In the genomic region with DNA sequence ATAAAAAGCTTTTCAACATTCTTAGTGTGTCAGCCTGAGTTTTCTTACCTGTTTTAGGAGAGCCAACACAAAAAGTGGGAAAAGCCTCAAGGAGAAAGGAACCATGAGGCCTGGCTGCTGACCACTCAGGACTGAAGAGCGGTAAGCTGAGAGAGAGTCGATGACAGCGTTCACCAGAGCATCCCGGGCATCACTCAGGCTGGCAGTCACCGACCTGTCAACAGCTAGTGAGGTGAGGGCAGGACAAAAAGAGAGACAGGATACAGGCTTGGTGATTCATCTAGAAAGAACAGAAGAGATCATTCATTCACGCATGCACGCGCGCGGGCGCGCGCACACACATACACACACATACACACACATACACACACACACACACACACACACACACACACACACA, we compare ENCODE assay signal across 17 mouse cellular contexts. TPM values are rescaled to one million over a fixed set of nuclear protein-coding genes. Genes with fewer than 3 reads are reported as not detected.
DNase-seq lines count a peak whose midpoint lies in the region.
"Had no signal": no experiment of that assay in that cellular context is flagged by ENCODE, and none has a peak within 500 bp of the region (broad histone marks: within the 10 kb centered on the region; RNA-seq: fewer than 3 reads in every experiment).

No protein-coding gene starts in this region.

- H3K4me3 ChIP-seq in heart, embryonic 10.5 days: no peak overlapping the region

- H3K27ac ChIP-seq in heart, embryonic 10.5 days: no peak overlapping the region

- H3K4me1 ChIP-seq in heart, embryonic 10.5 days: no peaks in the 10 kb centered on the region

- peak; percentile 85 for DNase-seq in heart, adult 11 months
- no peak for DNase-seq in heart, postnatal 14 days
- DNase-seq in heart, embryonic 10.5 days (ENCODE audit: low spot score): peak; percentile 78
- DNase-seq in heart, postnatal 25 days (ENCODE audit: low spot score): no peak
- DNase-seq: adrenal gland, adult 2 months; adrenal gland, adult 8-10 months; adrenal gland, postnatal 10 days; adrenal gland, postnatal 14 days; adrenal gland, postnatal 25 days; adrenal gland, postnatal 36 days; B cell, adult 2 months; cerebellum, adult 11 months; cerebellum, adult 11-12 months; cerebellum, adult 18-20 months had no signal

- 73% methylated on average over 13 of the region's 13 CpGs for WGBS in heart, embryonic 10.5 days

- no peaks in the 10 kb centered on the region for H3K9me3 ChIP-seq in heart, embryonic 10.5 days
- H3K9me3 ChIP-seq: G1E had no signal

- no peaks in the 10 kb centered on the region for H3K27me3 ChIP-seq in heart, embryonic 10.5 days (ENCODE audit: insufficient read depth, poor library complexity, severe bottlenecking)
- H3K27me3 ChIP-seq: CH12.LX, Patski had no signal

- peaks cover 89% of the 10 kb centered on the region for H3K36me3 ChIP-seq in heart, embryonic 10.5 days

- intact Hi-C loops in heart, postnatal 14 days (cut with DNase I): no loop called here
- intact Hi-C loops in heart, postnatal 25 days (cut with DNase I): no loop called here

RNA-seq across cellular contexts. Expression of gene 0610009B22Rik, which starts 18.4 kb away (rescaled TPM):
- total RNA-seq in heart, postnatal 14 days (2021): 10 to 100 TPM; 35.8 to 37.3 TPM
- 61.4 and 67.7 TPM in 2 replicates for polyA plus RNA-seq in heart, embryonic 10.5 days (2016; fragmentation: Nextera tagmentation; extraction: Ambion mirVana)
- total RNA-seq in heart, postnatal 25 days (2021): 10 to 100 TPM; 35.1 to 36.7 TPM

RNA-seq across cellular contexts. Expression of gene D930048N14Rik, which starts 56.3 kb away (rescaled TPM):
- 1 to 10 TPM; 1.3 to 1.4 TPM for total RNA-seq in heart, postnatal 14 days (2021)
- 0.78 and 1.6 TPM in 2 replicates for polyA plus RNA-seq in heart, embryonic 10.5 days (2016; fragmentation: Nextera tagmentation; extraction: Ambion mirVana)
- total RNA-seq in heart, postnatal 25 days (2021): under 1 TPM; 0.50 to 0.68 TPM
- polyA plus RNA-seq: G1E had no signal

RNA-seq across cellular contexts. Expression of gene Sec24a, which starts 56.4 kb away (rescaled TPM):
- total RNA-seq in heart, postnatal 14 days (2021): 10 to 100 TPM; 18.3 to 18.4 TPM
- polyA plus RNA-seq in heart, embryonic 10.5 days (2016; fragmentation: Nextera tagmentation; extraction: Ambion mirVana): 14.3 and 15.0 TPM in 2 replicates
- total RNA-seq in heart, postnatal 25 days (2021): 10 to 100 TPM; 16.3 to 16.7 TPM

RNA-seq across cellular contexts. Expression of gene Sar1b, which starts 56.4 kb away (rescaled TPM):
- total RNA-seq in heart, postnatal 14 days (2021): 100 to 1,000 TPM in 1 of 2 experiments, 10 to 100 TPM in 1; 95.8 to 109 TPM
- 125 and 134 TPM in 2 replicates for polyA plus RNA-seq in heart, embryonic 10.5 days (2016; fragmentation: Nextera tagmentation; extraction: Ambion mirVana)
- 100 to 1,000 TPM; 128 to 129 TPM for total RNA-seq in heart, postnatal 25 days (2021)

RNA-seq across cellular contexts. Expression of gene N4bp3, which starts 56.4 kb away (rescaled TPM):
- 10 to 100 TPM; 22.1 to 23.1 TPM for total RNA-seq in heart, postnatal 14 days (2021)
- polyA plus RNA-seq in heart, embryonic 10.5 days (2016; fragmentation: Nextera tagmentation; extraction: Ambion mirVana): 6.9 and 12.0 TPM in 2 replicates
- total RNA-seq in heart, postnatal 25 days (2021): 10 to 100 TPM; 11.6 to 16.1 TPM

Comparison
In these comparisons a context has a peak if more than half of its experiments do, and no peak if none do; other contexts are left out.
1. DNase-seq: peak in heart, adult 11 months (single experiment) and heart, embryonic 10.5 days (single experiment); none in heart, postnatal 14 days (0 of 2) and heart, postnatal 25 days (single experiment).